Mouse (Mus musculus) limb, embryonic 11.5 days (tissue): ENCODE measurements around the gene Eng. TPM values are rescaled to one million over a fixed set of nuclear protein-coding genes. Genes with fewer than 3 reads are reported as not detected.

ENCODE experiments used
- ATAC-seq: fragments of 200-750 bp; cut with Nextera tagmentation; 2 replicates; pipeline ENCODE4 v1.8.0; 2017; ENCODE audit warnings: low read depth; ENCODE audit not compliant: insufficient number of reproducible peaks, low FRiP score, low TSS enrichment
- DNase-seq: peaks from one replicate; pipeline ENCODE4 v3.0.0-alpha.2; 2015; ENCODE audit warnings: low spot score
- H3K27ac ChIP-seq: fragments of 300-500 bp; sonication (generic); replicated peaks from 2 replicates; pipeline ENCODE4 v1.5.1; 2014; ENCODE audit warnings: low read depth, mild to moderate bottlenecking, low read length
- H3K27me3 ChIP-seq: fragments of 300-500 bp; sonication (generic); 2 replicates; pipeline ENCODE4 v1.6.1; 2014; ENCODE audit warnings: mild to moderate bottlenecking, low read length, mixed read lengths; ENCODE audit not compliant: control insufficient read depth, insufficient read depth
- H3K36me3 ChIP-seq: fragments of 300-500 bp; sonication (generic); 2 replicates; pipeline ENCODE4 v1.6.1; 2014; ENCODE audit warnings: mild to moderate bottlenecking, low read length, moderate library complexity, mixed read lengths; ENCODE audit not compliant: control insufficient read depth, insufficient read depth
- H3K4me1 ChIP-seq: fragments of 300-500 bp; sonication (generic); 2 replicates; pipeline ENCODE4 v1.6.1; 2014; ENCODE audit warnings: low read length, mixed read lengths; ENCODE audit not compliant: control insufficient read depth, insufficient read depth
- H3K4me2 ChIP-seq: fragments of 300-500 bp; sonication (generic); 2 replicates; pipeline ENCODE4 v1.6.1; 2014; ENCODE audit warnings: low read depth, mild to moderate bottlenecking, moderate library complexity; ENCODE audit not compliant: severe bottlenecking
- H3K4me3 ChIP-seq: fragments of 300-500 bp; sonication (generic); 2 replicates; pipeline ENCODE4 v1.5.1; 2014; ENCODE audit warnings: low read depth, low read length
- H3K9ac ChIP-seq: fragments of 300-500 bp; sonication (generic); 2 replicates; pipeline ENCODE4 v1.6.1; 2014; ENCODE audit warnings: mild to moderate bottlenecking, low read length
- H3K9me3 ChIP-seq: fragments of 300-500 bp; sonication (generic); 2 replicates; pipeline ENCODE4 v1.6.1; 2016; ENCODE audit warnings: low read length; ENCODE audit not compliant: control insufficient read depth
- WGBS: fragments of 180-500 bp; shearing (Covaris S2); extraction: QIAGEN DNeasy Blood & Tissue Kit; methylation state at CpG from one replicate; pipeline ENCODE4 v1.1.7; 2014; 5-methylcytosine and 5-hydroxymethylcytosine counted together
- polyA plus RNA-seq: library from polyadenylated mRNA; unstranded; fragments of >200 nt; fragmentation: Nextera tagmentation; extraction: Ambion mirVana; gene quantifications from 2 replicates; pipeline ENCODE4 v1.2.1, GENCODE M21; 2014

Eng gene
- polyA plus RNA-seq, 1 experiment from 2014 or later = 19.3 TPM

DNA sequence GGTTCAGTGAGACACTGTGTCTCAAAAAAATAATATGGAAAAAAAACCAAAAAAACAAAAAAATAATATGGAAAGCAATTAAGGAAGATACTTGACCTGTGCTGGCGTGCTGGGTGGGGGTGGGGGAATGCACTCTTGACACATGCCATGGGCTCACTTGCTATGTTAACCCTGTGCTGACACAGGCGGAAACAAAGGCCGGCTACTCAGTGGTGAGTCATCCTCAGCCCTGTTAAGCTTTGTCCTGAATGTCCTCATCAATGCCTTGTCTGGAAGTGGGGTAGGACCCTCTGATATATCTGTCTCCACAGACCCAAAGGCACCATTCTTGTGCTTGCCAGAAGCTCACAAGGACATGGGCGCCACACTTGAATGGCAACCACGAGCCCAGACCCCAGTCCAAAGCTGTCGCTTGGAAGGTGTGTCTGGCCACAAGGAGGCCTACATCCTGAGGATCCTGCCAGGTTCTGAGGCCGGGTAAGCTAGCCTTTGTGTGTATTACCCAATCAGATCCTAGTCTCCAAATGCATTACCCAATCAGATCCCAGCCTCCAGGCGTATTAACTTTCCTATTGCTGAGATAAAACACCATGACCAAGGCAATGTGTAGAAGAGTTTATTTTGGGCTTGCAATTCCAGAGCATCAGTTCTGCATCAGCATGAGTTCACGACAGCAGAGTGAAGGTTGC, 25.7 kb downstream of the Eng start:
- Histone ChIP-seq H3K36me3 (no peaks in the 10 kb centered on the region), H3K27me3 (no peaks in the 10 kb centered on the region), H3K27ac (no peak overlapping the region), H3K4me2 (no peak overlapping the region), H3K4me3 (no peak overlapping the region), H3K9me3 (no peaks in the 10 kb centered on the region), H3K9ac (no peak overlapping the region), H3K4me1 (no peaks in the 10 kb centered on the region)
- no peak for DNase-seq
- ATAC-seq = no peak
- WGBS = 81% methylated on average over 9 of the region's 9 CpGs

DNA sequence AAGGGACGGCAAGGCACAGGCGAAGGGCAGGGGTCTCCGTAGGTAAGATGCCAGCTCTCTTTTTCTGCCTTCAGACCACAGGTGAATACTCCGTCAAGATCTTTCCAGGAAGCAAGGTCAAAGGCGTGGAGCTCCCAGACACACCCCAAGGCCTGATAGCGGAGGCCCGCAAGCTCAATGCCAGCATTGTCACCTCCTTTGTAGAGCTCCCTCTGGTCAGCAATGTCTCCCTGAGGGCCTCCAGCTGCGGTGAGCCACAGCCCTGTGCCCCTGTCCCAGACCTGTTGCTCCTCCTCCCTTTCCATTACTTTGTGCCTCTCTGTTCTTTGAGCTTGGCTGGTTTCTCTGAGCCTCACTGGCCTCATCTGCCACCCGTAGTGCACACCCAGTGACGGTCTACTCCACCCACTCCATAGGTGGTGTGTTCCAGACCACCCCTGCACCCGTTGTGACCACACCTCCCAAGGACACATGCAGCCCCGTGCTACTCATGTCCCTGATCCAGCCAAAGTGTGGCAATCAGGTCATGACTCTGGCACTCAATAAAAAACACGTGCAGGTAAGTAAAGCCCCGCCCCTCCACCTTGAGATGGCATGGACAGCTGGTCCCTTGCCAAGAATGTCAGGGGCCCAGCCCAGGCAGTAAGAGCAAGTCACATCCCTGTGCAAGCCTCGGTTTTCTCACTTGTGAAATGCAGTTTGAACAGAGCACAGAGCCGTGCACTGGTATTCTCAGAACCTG, 27.0 kb downstream of the Eng start:
- Histone ChIP-seq H3K9ac (no peak overlapping the region), H3K27ac (no peak overlapping the region), H3K4me3 (no peak overlapping the region), H3K27me3 (no peaks in the 10 kb centered on the region), H3K4me2 (no peak overlapping the region), H3K4me1 (no peaks in the 10 kb centered on the region), H3K36me3 (no peaks in the 10 kb centered on the region), H3K9me3 (no peaks in the 10 kb centered on the region)
- DNase-seq (no peak), ATAC-seq (no peak)
- 78% methylated on average over 16 of the region's 16 CpGs for WGBS

DNA sequence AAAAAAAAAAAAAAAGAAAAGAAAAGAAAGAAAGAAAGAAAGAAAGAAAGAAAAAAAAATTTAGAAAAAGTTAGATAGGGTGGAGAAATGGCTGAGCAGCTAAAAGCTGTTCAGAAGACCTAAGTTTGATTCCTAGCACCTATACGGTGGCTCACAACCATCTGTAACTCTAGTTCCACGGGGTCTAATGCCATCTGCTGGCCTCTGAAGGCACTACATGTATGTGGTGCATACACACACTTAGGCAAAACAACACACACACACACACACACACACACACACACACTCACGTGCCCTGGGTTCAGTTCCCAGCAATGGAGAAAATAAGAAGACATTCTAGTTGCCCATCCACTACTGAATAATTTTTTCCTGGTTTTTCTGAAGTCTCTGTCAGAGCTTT, 30.4 kb downstream of the Eng start:
- H3K9ac ChIP-seq = no peak overlapping the region
- H3K9me3 ChIP-seq = no peaks in the 10 kb centered on the region
- H3K4me1 ChIP-seq = peaks cover 8% of the 10 kb centered on the region; the same call in 1 of the 2 replicates
- H3K4me2 ChIP-seq = no peak overlapping the region
- DNase-seq = no peak
- no peak overlapping the region for H3K27ac ChIP-seq
- no peaks in the 10 kb centered on the region for H3K36me3 ChIP-seq
- no peak overlapping the region for H3K4me3 ChIP-seq
- ATAC-seq = no peak
- 93% methylated on average over 3 of the region's 3 CpGs for WGBS
- H3K27me3 ChIP-seq = no peaks in the 10 kb centered on the region

GRCm38 (mm10) chr2:32677683-32678082, 31.3 kb downstream of the Eng start:
- Histone ChIP-seq H3K4me3 (no peak overlapping the region), H3K4me2 (no peak overlapping the region), H3K9ac (no peak overlapping the region), H3K27me3 (no peaks in the 10 kb centered on the region), H3K9me3 (no peaks in the 10 kb centered on the region), H3K4me1 (peaks cover 8% of the 10 kb centered on the region; the same call in 1 of the 2 replicates), H3K27ac (no peak overlapping the region), H3K36me3 (no peaks in the 10 kb centered on the region)
- ATAC-seq = no peak
- 89% methylated on average over 7 of the region's 7 CpGs for WGBS
- no peak for DNase-seq

DNA sequence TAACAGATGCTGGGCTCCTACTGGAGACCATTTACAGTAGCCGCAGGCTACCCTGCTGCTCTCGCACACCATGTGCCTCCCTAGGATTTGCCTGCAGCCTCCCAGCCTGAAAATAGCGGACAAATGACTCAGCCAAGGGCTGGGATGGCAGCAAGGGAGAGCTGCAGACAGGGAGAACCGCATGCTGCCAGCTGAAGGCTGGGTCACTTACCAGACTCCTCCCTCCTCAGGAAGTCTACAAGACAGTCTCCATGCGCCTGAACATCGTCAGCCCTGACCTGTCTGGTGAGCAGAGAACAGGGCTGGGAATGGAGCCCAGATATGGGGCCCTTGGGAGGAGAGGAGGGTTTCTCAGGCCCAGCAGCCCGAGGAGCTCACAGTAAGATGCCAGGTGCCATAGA, 33.7 kb downstream of the Eng start:
- Histone ChIP-seq H3K9ac (0 out of 2 replicates have a peak overlapping the region, but pooled peaks have one; percentile 41), H3K36me3 (no peaks in the 10 kb centered on the region; the same call in 1 of the 2 replicates), H3K9me3 (no peaks in the 10 kb centered on the region), H3K27ac (no peak overlapping the region), H3K4me2 (no peak overlapping the region), H3K4me1 (peaks cover 8% of the 10 kb centered on the region; the same call in 1 of the 2 replicates), H3K27me3 (no peaks in the 10 kb centered on the region), H3K4me3 (no peak overlapping the region)
- WGBS = 36% methylated on average over 7 of the region's 7 CpGs
- ATAC-seq (no peak), DNase-seq (no peak)

GRCm38 (mm10) chr2:32680961-32681650, 34.7 kb downstream of the Eng start:
- no peak overlapping the region for H3K4me3 ChIP-seq
- no peaks in the 10 kb centered on the region for H3K27me3 ChIP-seq
- no peak overlapping the region for H3K4me2 ChIP-seq
- no peak for ATAC-seq
- H3K9ac ChIP-seq = no peak overlapping the region
- DNase-seq = no peak
- 0 out of 2 replicates have a peak overlapping the region, but pooled peaks have one; percentile 21 for H3K27ac ChIP-seq
- peaks cover 8% of the 10 kb centered on the region; the same call in 1 of the 2 replicates for H3K4me1 ChIP-seq
- H3K36me3 ChIP-seq = peaks cover 6% of the 10 kb centered on the region
- H3K9me3 ChIP-seq = no peaks in the 10 kb centered on the region
- 90% methylated on average over 19 of the region's 19 CpGs for WGBS

DNA sequence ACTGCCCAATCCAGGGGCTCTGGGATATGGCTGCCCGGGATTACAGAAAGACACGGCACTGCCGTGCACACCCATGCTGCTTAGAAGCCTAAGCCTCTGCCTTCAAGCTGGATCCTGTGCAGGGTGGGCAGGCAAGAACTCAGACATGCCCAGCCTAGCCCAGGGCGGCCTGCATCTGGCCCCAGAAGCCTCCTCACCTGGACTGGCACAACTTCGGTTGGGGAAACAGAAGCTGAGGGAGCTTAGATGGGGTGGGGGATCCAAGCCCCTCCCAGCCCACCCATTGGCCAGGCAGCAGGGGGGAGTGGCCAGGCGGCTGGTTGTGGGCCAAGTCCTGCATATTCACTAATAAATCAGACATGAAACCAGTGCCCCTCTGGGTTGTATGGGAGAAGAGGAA, 35.4 kb downstream of the Eng start:
- Histone ChIP-seq H3K9ac (0 out of 2 replicates have a peak overlapping the region, but pooled peaks have one; percentile 12), H3K9me3 (no peaks in the 10 kb centered on the region), H3K4me2 (no peak overlapping the region), H3K27ac (no peak overlapping the region), H3K4me3 (no peak overlapping the region), H3K36me3 (peaks cover 12% of the 10 kb centered on the region), H3K4me1 (peaks cover 8% of the 10 kb centered on the region; the same call in 1 of the 2 replicates), H3K27me3 (no peaks in the 10 kb centered on the region)
- ATAC-seq (no peak), DNase-seq (no peak)
- WGBS = 63% methylated on average over 6 of the region's 6 CpGs

DNA sequence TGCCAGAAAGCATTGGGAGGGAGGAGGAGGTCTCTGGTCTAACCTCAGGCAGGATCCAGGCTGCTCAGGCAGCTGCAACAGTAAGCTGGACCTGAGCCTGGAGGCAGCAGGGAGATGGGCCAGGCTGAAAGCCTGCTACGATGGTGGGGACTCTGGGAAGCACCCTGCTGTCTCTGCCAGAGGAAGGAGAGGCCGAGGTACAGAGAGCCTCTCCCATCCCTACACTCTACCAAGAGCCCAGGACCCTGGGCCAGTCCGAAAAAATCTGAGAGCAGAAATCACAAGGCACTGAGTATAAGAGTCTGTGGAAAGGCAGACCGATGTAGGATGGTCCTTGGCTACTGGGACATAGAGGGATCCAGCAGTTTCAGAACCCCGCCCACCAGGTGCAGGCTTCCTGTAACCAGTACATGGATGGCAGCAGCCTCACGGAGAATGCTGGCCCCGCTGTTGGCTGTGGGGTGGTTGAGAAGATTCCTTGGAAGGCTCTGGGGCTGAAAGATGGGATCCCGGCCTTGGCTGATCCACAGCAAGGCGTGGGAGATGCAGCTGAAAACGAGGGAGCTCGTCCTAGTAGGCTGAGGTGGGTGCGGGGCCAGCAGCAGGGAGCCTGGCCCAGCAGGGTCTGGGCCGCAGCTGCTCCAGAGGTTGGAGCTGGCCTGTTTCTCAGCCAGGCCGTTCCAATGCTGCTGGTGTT, 36.5 kb downstream of the Eng start:
- H3K9ac ChIP-seq = no peak overlapping the region; the same call in 1 of the 2 replicates
- no peaks in the 10 kb centered on the region for H3K9me3 ChIP-seq
- H3K27me3 ChIP-seq = no peaks in the 10 kb centered on the region
- no peak for ATAC-seq
- H3K4me2 ChIP-seq = no peak overlapping the region
- peaks cover 8% of the 10 kb centered on the region; the same call in 1 of the 2 replicates for H3K4me1 ChIP-seq
- DNase-seq = no peak
- no peak overlapping the region for H3K4me3 ChIP-seq
- peaks cover 20% of the 10 kb centered on the region for H3K36me3 ChIP-seq
- 84% methylated on average over 14 of the region's 14 CpGs for WGBS
- H3K27ac ChIP-seq = no peak overlapping the region
